Mouse (Mus musculus) ES-Bruce4 (cell line): ENCODE results near the gene Wars2.

ENCODE experiments used
- CTCF ChIP-seq: IDR thresholded peaks from one replicate; pipeline ENCODE4 v1.8.1; 2011; ENCODE audit warnings: low read depth, low read length
- POLR2A ChIP-seq: IDR thresholded peaks from one replicate; pipeline ENCODE4 v1.8.1; 2011; ENCODE audit warnings: low read length; ENCODE audit not compliant: insufficient read depth

- no peak for TF ChIP-seq CTCF
- no peak for TF ChIP-seq POLR2A
These were observed 99.4 kb downstream of the Wars2 start, which contains the start of gene Tbx15 for GRCm38 (mm10) chr3:99240213-99240720.
